Mouse (Mus musculus): ENCODE measurements around the gene Atxn1.

The Atxn1 gene

GRCm38 (mm10) chr13:45754483-45754882 is 210.3 kb downstream of the Atxn1 start:
- DNase-seq: no peak

GRCm38 (mm10) chr13:45752498-45752897 is 212.3 kb downstream of the Atxn1 start:
- no peak for DNase-seq

- DNase-seq: no peak
Measured at GRCm38 (mm10) chr13:45751231-45751630, 213.6 kb downstream of the Atxn1 start.

GRCm38 (mm10) chr13:45750627-45751026 is 214.2 kb downstream of the Atxn1 start:
- no peak for DNase-seq

- DNase-seq: no peak
Measured at GRCm38 (mm10) chr13:45749937-45750336, 214.9 kb downstream of the Atxn1 start.

- no peak for DNase-seq
Measured at GRCm38 (mm10) chr13:45749222-45749621, 215.6 kb downstream of the Atxn1 start.

GRCm38 (mm10) chr13:45748691-45749090 is 216.1 kb downstream of the Atxn1 start:
- DNase-seq: no peak

GRCm38 (mm10) chr13:45745851-45746773 is 218.7 kb downstream of the Atxn1 start:
- DNase-seq: peak; percentile 20

GRCm38 (mm10) chr13:45744803-45745432 is 219.9 kb downstream of the Atxn1 start:
- peak; percentile 64 for DNase-seq

- no peak for DNase-seq
Measured at GRCm38 (mm10) chr13:45743848-45744247, 221.0 kb downstream of the Atxn1 start.

- DNase-seq: no peak
Measured at GRCm38 (mm10) chr13:45740369-45740768, 224.4 kb downstream of the Atxn1 start.

- DNase-seq: no peak
Measured at GRCm38 (mm10) chr13:45736241-45736640, 228.6 kb downstream of the Atxn1 start.

- no peak for DNase-seq
Measured at GRCm38 (mm10) chr13:45735802-45736201, 229.0 kb downstream of the Atxn1 start.

GRCm38 (mm10) chr13:45734531-45734930 is 230.3 kb downstream of the Atxn1 start:
- DNase-seq: no peak

- DNase-seq: no peak
Measured at GRCm38 (mm10) chr13:45732590-45732989, 232.2 kb downstream of the Atxn1 start.

GRCm38 (mm10) chr13:45726917-45727316 is 237.9 kb downstream of the Atxn1 start:
- DNase-seq: no peak

- no peak for DNase-seq
Measured at GRCm38 (mm10) chr13:45726181-45726580, 238.6 kb downstream of the Atxn1 start.

GRCm38 (mm10) chr13:45724507-45725259 is 240.1 kb downstream of the Atxn1 start:
- DNase-seq: no peak

GRCm38 (mm10) chr13:45722885-45723284 is 241.9 kb downstream of the Atxn1 start:
- DNase-seq: no peak

GRCm38 (mm10) chr13:45721621-45722020 is 243.2 kb downstream of the Atxn1 start:
- peak; percentile 32 for DNase-seq

GRCm38 (mm10) chr13:45718850-45719249 is 246.0 kb downstream of the Atxn1 start:
- no peak for DNase-seq

GRCm38 (mm10) chr13:45715583-45716180 is 249.1 kb downstream of the Atxn1 start:
- no peak for DNase-seq

- DNase-seq: no peak
Measured at GRCm38 (mm10) chr13:45710041-45710440, 254.8 kb downstream of the Atxn1 start.

Measured in right cerebral cortex, postnatal 25 days (tissue).